Mouse (Mus musculus) small intestine, adult 2 months (tissue): ENCODE results near the gene Sppl3. TPM values are rescaled to one million over a fixed set of nuclear protein-coding genes. Genes with fewer than 3 reads are reported as not detected.

ENCODE experiments used
- H3K27ac ChIP-seq: fragments of 200-500 bp; 2 replicates; pipeline ENCODE4 v1.5.1; 2012; ENCODE audit warnings: low read depth, low read length, control low read depth, inconsistent platforms; ENCODE audit not compliant: insufficient read depth
- H3K27me3 ChIP-seq: fragments of 200-500 bp; 2 replicates; pipeline ENCODE4 v1.6.1; 2012; ENCODE audit warnings: mild to moderate bottlenecking, moderate library complexity, low read length, inconsistent platforms; ENCODE audit not compliant: control insufficient read depth, insufficient read depth
- H3K36me3 ChIP-seq: fragments of 200-500 bp; 2 replicates; pipeline ENCODE4 v1.6.1; 2012; ENCODE audit warnings: mild to moderate bottlenecking, low read length, control low read depth, inconsistent platforms; ENCODE audit not compliant: control insufficient read depth, insufficient read depth
- H3K4me1 ChIP-seq: fragments of 200-500 bp; 2 replicates; pipeline ENCODE4 v1.6.1; 2012; ENCODE audit warnings: low read length, inconsistent platforms, mixed read lengths; ENCODE audit not compliant: control insufficient read depth, insufficient read depth, insufficient read length
- H3K4me3 ChIP-seq: fragments of 200-500 bp; 2 replicates; pipeline ENCODE4 v1.5.1; 2012; ENCODE audit warnings: low read depth, mild to moderate bottlenecking, control low read depth, inconsistent platforms, low read length, moderate library complexity
- CTCF ChIP-seq: fragments of 200-500 bp; IDR thresholded peaks from 2 replicates; pipeline ENCODE4 v1.5.1; 2012; ENCODE audit warnings: low read depth, mild to moderate bottlenecking, control low read depth, inconsistent platforms, low read length, moderate library complexity, mixed read lengths; ENCODE audit not compliant: insufficient replicate concordance, insufficient read length; ENCODE audit errors: extremely low read depth
- POLR2A ChIP-seq: fragments of 200-500 bp; IDR thresholded peaks from 2 replicates; pipeline ENCODE4 v1.6.1; 2012; ENCODE audit warnings: low read depth, mild to moderate bottlenecking, control low read depth, inconsistent platforms, low read length, moderate library complexity
- WGBS: fragments of 180-500 bp; shearing (Covaris S2); methylation state at CpG from one replicate; pipeline ENCODE4 v1.1.7; 2018; 5-methylcytosine and 5-hydroxymethylcytosine counted together
- polyA plus RNA-seq: library from polyadenylated mRNA; depleted of rRNA; stranded (reverse); fragments of >200 nt; gene quantifications from 2 replicates; pipeline ENCODE4 v1.2.3, GENCODE M21; 2012

Gene Sppl3
- polyA plus RNA-seq, 1 experiment: 101 TPM

DNA sequence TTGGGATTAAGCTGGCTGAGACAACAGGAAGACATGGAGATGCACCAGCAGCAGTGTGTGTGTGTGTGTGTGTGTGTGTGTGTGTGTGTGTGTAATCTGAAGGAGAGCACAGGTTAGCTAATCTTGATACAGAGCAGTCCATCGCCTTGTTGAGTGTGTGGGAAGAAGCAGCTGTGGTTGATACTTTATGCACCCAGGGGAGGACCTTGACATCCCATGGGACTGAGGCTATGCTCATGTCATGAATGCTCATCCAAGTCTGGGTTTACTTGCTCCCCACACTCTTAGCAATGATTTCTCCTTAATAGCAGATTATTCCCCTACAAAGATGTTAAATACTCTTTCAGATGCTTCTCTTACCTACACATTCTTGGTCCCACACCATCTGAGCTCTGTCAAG, 24.3 kb downstream of the Sppl3 start:
- Histone ChIP-seq H3K4me3 (no peak overlapping the region), H3K36me3 (no peaks in the 10 kb centered on the region), H3K27ac (no peak overlapping the region), H3K4me1 (peaks cover 34% of the 10 kb centered on the region), H3K27me3 (no peaks in the 10 kb centered on the region)
- WGBS: 65% methylated on average over 1 of the region's 1 CpGs
- TF ChIP-seq POLR2A (no peak), CTCF (no peak)

GRCm38 (mm10) chr5:115037099-115037498, 26.2 kb downstream of the Sppl3 start:
- 79% methylated on average over 2 of the region's 2 CpGs for WGBS
- Histone ChIP-seq H3K4me1 (peaks cover 26% of the 10 kb centered on the region), H3K4me3 (no peak overlapping the region), H3K27me3 (no peaks in the 10 kb centered on the region), H3K27ac (no peak overlapping the region), H3K36me3 (no peaks in the 10 kb centered on the region)
- no peak for TF ChIP-seq CTCF
- TF ChIP-seq POLR2A: no peak

GRCm38 (mm10) chr5:115040756-115041155, 29.8 kb downstream of the Sppl3 start:
- Histone ChIP-seq H3K36me3 (0 out of 2 replicates have a peak, but pooled peaks cover 2% of the 10 kb centered on the region), H3K27ac (no peak overlapping the region), H3K4me1 (peaks cover 15% of the 10 kb centered on the region; the same call in 1 of the 2 replicates), H3K27me3 (no peaks in the 10 kb centered on the region), H3K4me3 (no peak overlapping the region)
- no peak for TF ChIP-seq CTCF
- TF ChIP-seq POLR2A: no peak
- WGBS: 58% methylated on average over 4 of the region's 4 CpGs

- Histone ChIP-seq H3K27ac (no peak overlapping the region), H3K27me3 (no peaks in the 10 kb centered on the region), H3K4me1 (peaks cover 15% of the 10 kb centered on the region; the same call in 1 of the 2 replicates), H3K36me3 (0 out of 2 replicates have a peak, but pooled peaks cover 2% of the 10 kb centered on the region), H3K4me3 (no peak overlapping the region)
- 70% methylated on average over 4 of the region's 4 CpGs for WGBS
- TF ChIP-seq POLR2A: no peak
- TF ChIP-seq CTCF: no peak
These were observed 32.7 kb downstream of the Sppl3 start for GRCm38 (mm10) chr5:115043626-115044025.

DNA sequence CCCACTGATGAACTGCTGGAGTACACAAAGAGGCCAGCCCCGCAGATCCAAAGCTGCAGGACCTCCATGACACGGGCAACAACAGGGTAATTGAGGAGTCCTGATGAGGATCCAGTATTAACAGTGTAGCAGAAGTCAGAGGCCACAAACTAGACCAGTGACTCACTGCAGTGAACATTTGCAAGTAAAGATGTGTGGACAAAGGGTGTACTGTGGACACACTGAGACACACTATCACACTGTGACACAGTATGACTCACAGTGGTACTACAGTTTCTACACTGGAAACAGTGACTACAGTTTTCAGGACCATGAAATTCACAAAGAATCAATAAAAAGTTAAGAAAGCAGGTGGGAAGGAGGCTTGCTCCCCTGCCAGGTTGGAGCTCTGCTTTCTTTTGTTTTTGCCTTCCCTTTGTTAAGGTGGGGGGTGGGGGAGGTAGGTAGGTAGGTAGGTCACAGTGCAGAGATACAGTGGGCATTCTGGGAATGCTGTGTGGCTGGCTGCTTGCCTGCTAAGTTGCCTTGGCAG, 34.3 kb downstream of the Sppl3 start:
- no peaks in the 10 kb centered on the region for H3K27me3 ChIP-seq
- 0 out of 2 replicates have a peak, but pooled peaks cover 2% of the 10 kb centered on the region for H3K36me3 ChIP-seq
- peaks cover 22% of the 10 kb centered on the region; the same call in 1 of the 2 replicates for H3K4me1 ChIP-seq
- no peak overlapping the region for H3K4me3 ChIP-seq
- TF ChIP-seq CTCF: no peak
- TF ChIP-seq POLR2A: no peak
- H3K27ac ChIP-seq: peak overlapping the region; percentile 77
- WGBS: 86% methylated on average over 2 of the region's 2 CpGs

- no peaks in the 10 kb centered on the region for H3K27me3 ChIP-seq
- TF ChIP-seq POLR2A (no peak), CTCF (no peak)
- peak overlapping the region; percentile 96 for H3K27ac ChIP-seq
- no peak overlapping the region for H3K4me3 ChIP-seq
- WGBS: 31% methylated on average over 6 of the region's 6 CpGs
- 0 out of 2 replicates have a peak, but pooled peaks cover 2% of the 10 kb centered on the region for H3K36me3 ChIP-seq
- H3K4me1 ChIP-seq: peaks cover 44% of the 10 kb centered on the region
These were observed 38.8 kb downstream of the Sppl3 start for GRCm38 (mm10) chr5:115049692-115050091.

- 82% methylated on average over 6 of the region's 6 CpGs for WGBS
- peaks cover 40% of the 10 kb centered on the region for H3K4me1 ChIP-seq
- no peak overlapping the region for H3K4me3 ChIP-seq
- no peaks in the 10 kb centered on the region for H3K36me3 ChIP-seq
- no peak for TF ChIP-seq POLR2A
- no peak for TF ChIP-seq CTCF
- H3K27ac ChIP-seq: 0 out of 2 replicates have a peak overlapping the region, but pooled peaks have one; percentile 2
- H3K27me3 ChIP-seq: no peaks in the 10 kb centered on the region
These were observed 39.8 kb downstream of the Sppl3 start for GRCm38 (mm10) chr5:115050776-115051175.
